Mouse (Mus musculus): ENCODE measurements at regions not wholly inside any gene's neighbourhood (a gene's known extent, or its start where the extent isn't known, plus 50 kb on each side); places are given as distances from the start of the nearest gene placed in this dataset.

DNA sequence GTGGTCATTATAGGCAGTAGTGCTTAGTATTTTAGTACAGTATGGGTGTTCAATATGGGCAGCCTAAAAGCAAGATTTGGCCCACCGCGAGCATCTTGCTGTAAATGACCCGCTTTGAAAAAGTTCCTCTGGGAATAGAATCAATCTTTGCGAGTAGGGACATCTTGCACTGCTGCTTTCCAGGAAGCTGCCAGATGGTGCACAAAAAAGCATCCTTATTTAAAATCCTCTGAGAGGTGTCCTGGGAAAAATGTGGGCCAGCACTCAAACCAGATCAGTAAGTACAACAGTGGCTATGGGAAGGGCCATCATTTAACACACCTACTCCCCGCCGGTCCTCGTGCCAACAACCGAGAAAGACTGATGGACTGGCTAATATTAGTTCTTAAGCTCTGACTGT, 107.5 kb upstream of the D16Ertd472e start:
- TF ChIP-seq EP300 (IDR thresholded peaks at IDR 0.05) (no peak), CTCF (IDR thresholded peaks at IDR 0.05) (no peak)
